Mouse (Mus musculus) CD8-positive naive resting alpha-beta T cell, adult 2 months (primary cell): ENCODE data around the gene Map6d1.

Experiments used
- DNase-seq, 2 experiments: peaks; one replicate each; pipeline ENCODE4 v3.0.0; 2022; ENCODE audit warnings: low read depth in 2 of 2, low spot score in 2 of 2

Map6d1 gene

GRCm38 (mm10) chr16:20240468-20241414, at the start of gene Map6d1:
Gene Map6d1, minus strand, starts transcription at chr16:20241358.
- DNase-seq: no peak

GRCm38 (mm10) chr16:20280238-20280637, 39.1 kb upstream of the Map6d1 start:
- no peak for DNase-seq

- no peak for DNase-seq
Observed at GRCm38 (mm10) chr16:20279395-20279794, 38.2 kb upstream of the Map6d1 start.

GRCm38 (mm10) chr16:20272994-20273393, 31.8 kb upstream of the Map6d1 start:
- DNase-seq: no peak

GRCm38 (mm10) chr16:20271339-20271738, 30.2 kb upstream of the Map6d1 start:
- DNase-seq: no peak

GRCm38 (mm10) chr16:20265089-20265488, 23.9 kb upstream of the Map6d1 start:
- DNase-seq: no peak

- no peak for DNase-seq
Observed at GRCm38 (mm10) chr16:20257926-20258325, 16.8 kb upstream of the Map6d1 start.

GRCm38 (mm10) chr16:20248442-20249174, 7.5 kb upstream of the Map6d1 start:
- no peak for DNase-seq

- no peak for DNase-seq
Observed at GRCm38 (mm10) chr16:20247103-20247502, 5.9 kb upstream of the Map6d1 start.

- no peak for DNase-seq
Observed at GRCm38 (mm10) chr16:20238646-20239045, 2.5 kb downstream of the Map6d1 start.

GRCm38 (mm10) chr16:20237426-20237825, 3.7 kb downstream of the Map6d1 start:
- no peak for DNase-seq

- DNase-seq: no peak
Observed at GRCm38 (mm10) chr16:20234406-20234805, 6.8 kb downstream of the Map6d1 start.

GRCm38 (mm10) chr16:20228167-20228566, 13.0 kb downstream of the Map6d1 start:
- DNase-seq: no peak

- no peak for DNase-seq
Observed at GRCm38 (mm10) chr16:20227504-20227903, 13.7 kb downstream of the Map6d1 start.

- no peak for DNase-seq
Observed at GRCm38 (mm10) chr16:20226676-20227075, 14.5 kb downstream of the Map6d1 start.

- DNase-seq: no peak
Observed at GRCm38 (mm10) chr16:20222726-20223125, 18.4 kb downstream of the Map6d1 start.

GRCm38 (mm10) chr16:20213591-20214226, 27.4 kb downstream of the Map6d1 start:
- peak; percentile 8 to 32 for DNase-seq

GRCm38 (mm10) chr16:20199501-20200201, 41.5 kb downstream of the Map6d1 start:
- no peak for DNase-seq

- DNase-seq: no peak
Observed at GRCm38 (mm10) chr16:20196962-20197361, 44.2 kb downstream of the Map6d1 start.

- DNase-seq: no peak
Observed at GRCm38 (mm10) chr16:20195546-20195945, 45.6 kb downstream of the Map6d1 start.

- no peak for DNase-seq
Observed at GRCm38 (mm10) chr16:20192043-20192442, 49.1 kb downstream of the Map6d1 start.
